Mouse (Mus musculus): ENCODE data around the gene Sugt1.

DNA sequence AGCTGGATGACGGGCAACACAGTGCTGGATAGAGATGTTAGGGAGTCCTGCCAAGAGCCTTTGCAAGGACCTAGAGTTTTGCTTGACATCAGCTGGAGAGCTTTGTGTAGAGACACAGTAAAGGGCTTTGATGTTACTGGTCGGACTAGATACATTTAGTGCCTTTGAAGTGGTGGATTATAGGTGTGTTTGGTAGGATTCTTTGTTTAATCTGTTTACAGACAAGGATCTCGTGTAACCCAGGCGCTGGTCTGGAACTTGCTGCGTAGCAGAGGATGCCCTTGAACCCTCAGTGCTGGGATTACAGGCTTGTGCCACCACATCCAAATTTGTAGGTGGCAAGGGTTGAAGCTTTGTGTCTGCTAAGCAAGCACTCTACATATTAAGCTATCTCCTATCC, 6.6 kb downstream of the Sugt1 start:
- no peak for TF ChIP-seq CTCF (IDR thresholded peaks at IDR 0.05; ENCODE audit: borderline replicate concordance, extremely low read depth, insufficient read depth, insufficient read length)
- no peak for TF ChIP-seq POLR2A (IDR thresholded peaks at IDR 0.05; ENCODE audit: borderline replicate concordance, extremely low read depth, insufficient read depth, insufficient read length, poor library complexity, severe bottlenecking)
